Mouse (Mus musculus) ES-CJ7 (cell line): ENCODE measurements around the gene Lcor.
A peak's percentile ranks its signal among the peaks of the same experiment; 100 is the strongest.

ENCODE experiments used
- DNase-seq: peaks from one replicate; pipeline ENCODE4 v3.0.0; 2011; ENCODE audit warnings: low read depth, low spot score

The Lcor gene

DNA sequence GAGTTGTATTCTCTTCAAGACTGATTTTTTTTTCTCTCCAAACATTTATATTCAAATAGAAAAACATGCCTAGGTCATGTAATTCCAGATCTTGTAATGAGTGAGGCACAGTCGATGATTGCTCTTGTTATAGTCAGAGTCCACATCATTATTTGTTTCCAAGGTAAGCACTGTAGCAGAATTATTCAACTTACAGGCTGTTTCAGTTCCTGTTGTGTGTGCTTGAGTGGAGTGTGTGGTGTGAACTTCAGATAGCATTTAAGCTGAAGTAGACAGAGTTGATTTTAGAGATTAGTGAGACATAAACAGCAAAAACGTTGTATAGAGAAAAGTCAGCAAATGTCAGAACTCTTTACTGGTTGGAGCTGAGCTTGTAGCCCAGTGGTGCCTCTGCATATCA, 86.4 kb downstream of the Lcor start:
- DNase-seq = no peak

DNA sequence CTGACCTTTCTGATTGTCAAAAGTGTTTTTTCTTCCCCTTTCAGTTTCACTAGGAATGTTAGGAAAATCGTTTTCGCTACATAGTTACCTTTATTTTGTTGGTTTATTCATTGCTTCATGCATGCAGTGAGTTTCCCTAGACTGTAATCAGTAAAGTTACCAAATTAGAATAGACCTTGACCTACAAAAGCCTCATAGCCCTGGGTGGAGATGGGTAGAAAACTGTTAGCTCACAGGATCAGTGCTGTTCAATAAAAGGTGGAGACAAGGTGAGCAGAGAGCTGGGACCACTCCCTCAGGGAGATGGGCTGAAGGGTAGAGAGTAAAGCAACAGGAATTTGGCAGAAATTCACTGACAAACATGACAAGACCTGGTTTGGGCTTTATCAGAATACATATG, 91.3 kb downstream of the Lcor start:
- peak; percentile 16 for DNase-seq

DNA sequence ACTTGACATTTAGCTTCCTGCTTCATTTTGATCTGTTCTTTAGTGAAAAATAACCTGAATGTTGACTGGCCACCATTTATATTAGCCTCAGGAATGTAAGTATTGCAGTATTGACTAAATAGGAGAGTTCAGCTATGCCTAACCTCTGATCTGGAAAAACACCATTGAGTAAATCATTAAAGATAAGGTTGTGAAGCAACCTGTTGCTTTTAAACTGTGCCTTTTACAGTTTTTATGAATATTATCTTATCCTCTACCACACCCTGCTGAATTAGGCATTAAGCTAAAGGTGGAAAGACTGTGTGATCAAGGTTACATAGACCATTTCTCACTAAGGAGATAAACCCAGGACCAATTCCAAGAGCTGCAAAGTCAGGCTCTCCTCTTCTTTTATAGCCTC, 95.1 kb downstream of the Lcor start:
- DNase-seq = no peak

DNA sequence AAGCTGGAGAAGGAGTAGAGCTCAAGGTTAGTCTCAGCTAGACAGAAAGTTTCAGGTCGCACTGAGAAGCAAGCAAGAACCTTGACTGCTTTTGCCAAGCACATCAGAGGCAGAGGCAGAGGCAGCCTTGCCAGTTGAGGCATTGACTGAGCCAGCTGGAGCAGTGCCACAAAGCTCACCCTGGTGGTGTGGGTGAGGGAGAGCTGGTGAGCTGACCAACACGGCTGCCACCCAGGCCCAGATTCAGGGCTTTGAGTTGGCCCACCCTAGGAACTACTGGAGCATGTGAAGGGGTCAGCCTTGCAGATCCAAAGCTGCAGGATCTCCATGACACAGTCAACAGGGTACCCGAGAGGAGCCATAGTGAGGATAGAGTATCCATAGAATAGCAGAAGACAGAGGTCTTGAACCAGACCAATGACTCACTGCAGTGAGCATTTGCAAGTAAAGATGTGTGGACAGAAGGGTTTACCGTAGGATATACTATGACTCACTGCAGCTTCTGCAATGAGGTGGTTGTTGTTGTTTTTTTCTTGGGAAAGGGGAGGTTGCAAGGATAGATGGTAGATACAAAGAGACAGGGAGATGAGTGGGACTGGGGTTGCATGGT, 97.0 kb downstream of the Lcor start:
- DNase-seq = no peak

DNA sequence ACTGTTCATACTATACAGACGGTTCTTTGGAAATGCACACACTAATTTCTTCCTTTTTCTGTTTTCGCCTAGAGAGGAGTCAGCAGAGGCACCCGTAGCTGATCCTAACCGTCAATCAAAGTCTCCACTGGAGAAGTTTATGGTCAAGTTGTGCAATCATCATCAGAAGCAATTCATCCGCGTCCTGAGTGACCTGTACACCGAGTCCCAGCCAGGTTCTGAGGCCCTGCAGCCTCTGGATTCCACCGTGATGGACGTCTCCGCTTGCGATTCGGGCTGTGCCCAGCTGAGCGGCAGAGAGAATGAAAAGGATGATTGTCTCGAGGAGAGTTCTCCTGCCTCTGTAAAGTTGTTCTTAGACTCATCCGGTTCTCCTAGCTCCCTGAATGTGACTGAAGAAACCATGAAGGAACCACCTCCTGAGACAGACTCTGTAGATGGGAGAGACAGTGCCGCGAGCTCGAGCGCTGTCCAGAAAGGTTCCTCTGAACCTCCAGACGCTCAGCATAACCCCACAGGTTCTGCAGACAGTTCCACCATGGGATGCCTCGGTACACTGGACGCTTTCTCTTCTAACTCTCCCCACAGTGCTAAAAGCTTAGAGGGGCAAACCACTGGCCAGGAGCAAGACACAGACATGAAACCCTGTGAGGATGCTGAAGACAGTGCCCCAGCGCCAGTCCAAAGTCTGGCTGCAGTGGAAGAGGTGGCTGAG, 99.4 kb downstream of the Lcor start, which contains the start of gene Gm340:
Gene Gm340, plus strand, starts transcription at position 665 of the 715 bp plus-strand sequence.
- DNase-seq = no peak

DNA sequence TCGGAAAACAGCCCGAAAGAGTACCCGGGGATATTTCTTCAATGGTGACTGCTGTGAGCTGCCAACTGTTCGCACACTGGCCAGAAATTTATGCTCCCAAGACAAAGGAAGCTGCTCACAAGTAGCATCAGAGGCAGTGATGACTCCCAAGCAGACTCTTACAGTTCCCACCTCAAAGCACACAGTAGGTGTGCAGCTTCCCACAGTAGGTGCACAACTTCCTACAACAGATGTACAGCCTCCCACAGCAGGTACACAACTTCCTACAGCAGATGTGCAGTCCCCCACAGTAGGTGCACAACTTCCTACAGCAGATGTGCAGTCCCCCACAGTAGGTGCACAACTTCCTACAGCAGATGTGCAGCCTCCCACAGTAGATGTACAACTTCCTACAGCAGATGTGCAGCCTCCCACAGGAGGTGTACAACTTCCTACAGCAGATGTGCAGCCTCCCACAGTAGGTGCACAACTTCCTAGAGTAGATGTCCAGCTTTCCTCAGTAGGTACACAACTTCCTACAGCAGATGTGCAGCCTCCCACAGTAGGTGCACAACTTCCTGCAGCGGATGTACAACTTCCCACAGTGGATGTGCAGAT, 100.6 kb downstream of the Lcor start:
- no peak for DNase-seq

DNA sequence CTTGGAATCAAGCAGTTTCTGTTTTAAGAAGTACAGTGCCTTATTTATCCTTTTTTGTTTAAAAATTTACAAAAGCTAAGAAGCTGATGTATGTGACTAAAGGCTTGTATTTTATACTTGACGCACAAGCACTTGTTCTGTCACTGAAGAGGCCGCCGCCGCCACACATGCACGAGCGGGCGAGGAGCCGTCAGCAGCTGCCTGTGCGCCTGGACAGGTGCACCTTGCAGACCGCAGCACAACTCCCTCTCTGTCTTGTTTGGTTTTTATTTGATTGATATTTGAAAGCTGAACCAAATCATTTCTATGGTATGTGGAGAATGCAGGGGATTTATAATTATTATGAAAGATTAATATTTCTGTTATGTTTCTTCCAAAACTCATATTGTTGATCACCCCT, 104.3 kb downstream of the Lcor start:
- DNase-seq = no peak

DNA sequence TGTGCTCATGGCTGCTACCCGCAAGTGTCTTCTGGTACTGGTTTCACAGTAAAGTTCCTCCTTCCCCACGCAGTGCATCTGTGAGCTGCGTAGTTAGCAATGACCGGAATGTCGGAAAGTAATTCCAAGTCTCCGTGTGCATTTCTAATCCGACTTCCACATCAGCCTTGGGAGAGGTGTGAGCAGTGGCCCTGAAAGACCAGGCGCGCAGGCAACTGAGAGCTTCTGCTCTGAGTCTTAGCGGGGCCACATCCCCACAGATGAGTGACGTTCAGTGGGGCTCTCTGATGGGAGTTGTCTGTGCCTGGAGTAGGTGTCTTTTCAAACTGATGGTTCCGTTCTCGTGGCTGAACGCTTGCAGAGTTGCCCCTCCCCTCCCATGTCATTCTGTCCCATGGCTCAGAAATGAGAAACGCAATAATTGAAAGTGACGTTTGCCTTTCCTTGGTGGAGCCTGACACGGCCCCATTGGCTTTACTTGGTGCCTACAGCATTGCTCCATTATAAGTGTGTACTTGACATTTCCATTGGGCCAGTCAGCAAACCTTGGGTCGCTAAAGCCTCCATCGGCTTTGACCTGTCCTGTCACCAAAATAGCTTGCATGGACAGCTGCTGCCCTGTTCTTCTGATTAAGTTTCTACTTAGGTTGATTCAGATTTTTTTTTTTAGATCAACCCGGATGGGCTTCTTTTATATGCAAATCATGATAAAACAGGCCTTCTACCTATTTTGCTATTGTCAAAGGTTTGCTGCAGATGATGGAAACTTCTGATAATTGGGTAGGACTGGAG, 105.2 kb downstream of the Lcor start:
- DNase-seq = no peak

DNA sequence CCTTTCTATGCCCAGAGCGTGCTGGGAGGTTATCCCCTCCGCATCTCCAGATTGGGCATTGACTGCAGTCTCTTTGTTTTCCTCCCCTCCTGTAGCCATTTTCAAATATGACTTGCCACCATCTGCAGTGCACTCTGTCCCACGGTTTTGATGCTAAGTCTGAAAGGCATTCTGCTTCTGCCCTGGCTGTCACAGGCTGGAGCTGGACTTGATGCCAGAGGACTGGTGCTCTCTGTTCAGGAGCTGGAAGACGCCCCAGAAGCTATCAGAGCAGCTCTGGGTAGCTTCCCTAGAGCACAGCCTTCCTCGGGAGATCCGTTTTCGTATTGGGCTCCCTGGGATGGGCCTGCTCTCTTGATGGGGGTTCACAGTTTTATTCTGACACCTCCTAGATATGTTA, 106.6 kb downstream of the Lcor start:
- DNase-seq = no peak

DNA sequence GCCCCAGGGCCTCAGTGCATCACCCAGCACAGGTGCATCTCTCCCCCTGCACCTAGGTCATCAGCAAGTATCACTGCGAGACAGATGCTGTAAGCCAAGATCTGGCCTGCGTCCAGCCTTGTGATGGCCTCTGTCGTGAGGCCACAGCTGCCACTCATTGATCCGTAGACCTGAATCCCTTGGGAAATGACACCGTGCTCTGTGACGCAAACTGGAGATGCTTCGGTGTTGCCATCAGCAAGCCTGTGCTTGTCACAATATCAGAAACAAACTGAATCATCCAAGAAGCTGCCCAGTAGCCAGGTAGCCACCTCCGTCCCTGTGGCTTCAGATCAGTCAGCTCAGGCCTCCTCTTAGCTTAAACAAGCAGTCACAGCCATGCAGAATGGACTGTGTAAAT, 107.2 kb downstream of the Lcor start:
- no peak for DNase-seq

DNA sequence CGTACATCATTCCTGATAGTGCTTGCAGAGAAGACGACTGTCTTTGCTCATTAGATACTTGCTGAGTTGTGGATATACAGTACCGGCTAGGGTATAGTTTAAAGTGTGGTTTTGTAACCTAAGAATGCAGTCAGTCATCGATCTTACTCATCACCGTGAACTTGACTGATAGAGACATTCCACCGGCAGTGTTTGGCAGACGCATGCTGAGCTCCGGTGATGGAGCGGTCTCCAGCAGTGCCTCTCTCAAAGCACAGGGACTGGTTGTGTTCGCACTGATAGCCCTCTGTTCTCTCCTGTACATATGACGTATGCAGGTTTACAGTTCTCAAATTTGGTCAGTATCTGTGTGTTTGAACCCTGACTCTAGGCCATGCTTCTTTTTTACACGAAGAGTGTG, 109.4 kb downstream of the Lcor start:
- DNase-seq = no peak

DNA sequence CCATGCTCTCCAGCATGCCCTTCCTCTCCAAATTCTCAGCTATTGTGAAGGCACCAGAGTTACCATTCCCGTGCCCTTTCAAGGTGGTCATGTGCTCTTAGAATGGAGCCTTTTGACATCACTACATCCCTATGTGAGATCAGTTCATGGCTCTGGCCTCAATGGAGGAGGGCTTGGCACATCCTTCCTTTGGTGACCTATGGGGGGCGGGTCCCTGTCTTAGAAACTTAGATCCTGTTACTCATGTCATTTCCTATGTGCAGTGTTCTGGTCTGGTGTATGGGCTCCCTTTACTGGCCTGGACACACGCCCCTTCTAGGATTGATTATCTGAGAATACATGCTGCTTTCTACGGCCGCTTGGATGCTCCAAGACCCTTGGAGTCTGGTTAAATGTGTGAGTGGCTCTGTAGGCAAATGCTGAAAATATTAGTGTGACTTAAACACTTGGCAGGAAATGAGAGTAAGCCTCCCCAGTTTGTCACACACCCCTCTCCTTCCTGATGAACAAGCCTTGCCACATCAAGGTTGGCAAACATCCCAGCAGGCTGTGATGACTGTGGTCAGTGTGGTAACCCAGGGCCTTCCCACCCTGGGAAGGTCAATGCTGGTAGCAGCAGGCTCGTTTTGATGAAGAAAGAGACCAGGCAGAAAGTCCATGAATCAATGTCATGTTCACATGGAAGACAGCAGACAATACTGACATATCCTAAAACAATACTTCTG, 114.9 kb downstream of the Lcor start:
- DNase-seq = no peak

DNA sequence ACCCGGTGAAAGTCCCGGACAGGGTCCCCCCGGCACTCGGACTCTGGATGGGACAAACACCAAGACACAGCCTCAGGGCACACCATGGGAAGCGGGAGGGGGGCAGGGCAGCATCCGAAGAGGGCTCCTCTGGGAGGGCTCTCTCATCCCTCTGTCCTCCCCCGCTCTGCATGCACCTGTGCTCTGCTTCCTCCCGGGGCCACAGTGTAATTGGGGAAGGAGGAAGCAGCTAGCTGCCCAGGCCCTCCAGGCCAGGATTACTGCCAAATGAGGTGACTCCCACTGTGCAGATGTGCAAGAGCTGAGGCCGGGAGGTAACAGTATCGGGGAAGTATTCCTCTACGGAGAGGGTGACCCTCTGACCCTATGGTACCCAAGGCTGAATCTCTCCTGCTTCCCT, 118.2 kb downstream of the Lcor start:
- no peak for DNase-seq

DNA sequence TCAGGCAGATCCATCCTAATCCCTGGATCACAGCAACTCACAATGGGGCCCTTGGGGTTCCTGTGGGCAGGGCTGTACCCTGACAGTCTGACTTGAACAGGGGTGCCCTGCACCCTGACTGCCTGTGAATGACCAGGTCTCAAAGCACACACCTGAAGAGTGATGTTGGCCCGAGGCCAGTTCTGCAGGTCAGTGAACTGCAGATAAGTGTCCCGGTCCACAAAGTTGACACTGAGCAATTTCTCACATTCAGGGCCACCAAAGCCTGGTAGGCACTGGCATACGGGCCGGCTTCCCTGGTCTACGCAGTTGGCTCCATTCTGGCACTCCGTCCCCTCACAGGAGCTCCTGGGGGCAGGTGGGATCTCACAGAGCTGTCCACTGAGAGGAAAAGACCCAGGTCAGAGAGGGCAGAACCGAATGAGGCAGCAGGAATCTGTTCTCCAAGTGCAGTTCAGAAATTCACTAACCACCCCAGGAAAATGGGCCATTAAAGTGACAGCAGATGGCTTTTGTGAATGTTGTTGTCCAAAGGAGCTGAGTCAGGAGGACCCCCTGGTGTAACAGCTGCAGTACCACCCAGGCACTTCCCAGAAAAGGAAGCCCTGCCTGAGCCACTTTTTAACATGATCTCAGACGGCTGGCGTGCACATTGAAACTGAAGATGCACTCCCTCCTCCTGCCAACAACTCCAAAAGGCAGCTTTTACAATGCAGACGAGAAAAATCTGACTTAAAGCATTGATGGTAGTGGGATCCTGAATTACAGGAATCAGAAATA, 124.0 kb downstream of the Lcor start:
- DNase-seq = no peak

DNA sequence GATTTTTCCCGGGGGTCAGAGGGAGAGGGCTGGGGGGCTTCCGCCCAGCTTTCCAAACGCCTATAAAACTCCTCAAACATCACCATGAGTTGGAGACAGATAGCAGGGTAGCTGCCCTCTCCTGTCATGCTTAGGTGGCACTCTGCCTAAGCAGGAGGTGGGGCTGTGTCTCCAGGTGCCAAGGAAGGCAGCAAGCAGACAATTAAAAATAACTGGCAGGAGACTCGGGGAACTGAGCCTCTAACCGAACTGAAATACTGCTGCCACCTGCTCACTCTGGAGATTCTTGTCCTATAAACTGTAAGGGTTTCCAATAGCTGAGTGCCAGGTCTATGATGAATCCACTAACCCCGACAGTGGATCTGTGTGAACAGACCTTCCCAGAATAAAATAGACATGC, 129.2 kb downstream of the Lcor start:
- DNase-seq = no peak
